ENCODE assay signal across 10 mouse cellular contexts in the genomic region with DNA sequence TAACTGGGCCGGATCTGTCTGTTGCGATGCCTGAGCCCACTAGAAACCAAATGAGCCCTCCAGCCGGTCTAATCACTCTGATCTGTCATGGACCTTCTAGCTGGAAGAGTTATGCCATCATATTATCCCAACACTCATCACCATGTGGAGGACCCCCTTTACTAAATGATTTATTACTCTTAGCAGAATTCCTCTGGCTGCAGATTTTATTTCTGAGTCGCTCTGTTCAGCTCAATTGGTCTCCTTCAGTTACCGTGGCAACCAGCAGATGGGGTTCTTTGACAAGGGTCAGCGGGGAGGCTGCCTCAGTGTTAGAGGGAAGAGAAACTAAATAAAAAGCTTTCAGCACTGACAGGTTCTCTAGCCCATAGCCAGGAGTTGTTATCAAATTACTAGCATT.
A peak's percentile ranks its signal among the peaks of the same experiment; 100 is the strongest.
DNase-seq lines count a peak whose midpoint lies in the region; ATAC-seq lines count a peak whose summit lies in the region.
"Had no signal": no experiment of that assay in that cellular context is flagged by ENCODE, and none has a peak within 500 bp of the region (broad histone marks: within the 10 kb centered on the region; RNA-seq: fewer than 3 reads in every experiment).

No protein-coding gene starts in this region.

- H3K9ac ChIP-seq in kidney, embryonic 16.5 days (replicated peaks; ENCODE audit: low read length), result no peak overlapping the region
- no peak overlapping the region for H3K9ac ChIP-seq in neural tube, embryonic 14.5 days (replicated peaks; ENCODE audit: low read depth, low read length)
- H3K9ac ChIP-seq: heart, embryonic 13.5 days had no signal

- intact Hi-C loops in left cerebral cortex, postnatal 36 days (cut with DNase I), result no loop called here

- no peaks in the 10 kb centered on the region for H3K36me3 ChIP-seq in kidney, embryonic 16.5 days (ENCODE audit: insufficient read depth, low read length)
- H3K36me3 ChIP-seq in neural tube, embryonic 14.5 days (ENCODE audit: control insufficient read depth, insufficient read depth, low read length), result no peaks in the 10 kb centered on the region
- H3K36me3 ChIP-seq: heart, embryonic 13.5 days had no signal

- peak; percentile 50 for ATAC-seq in kidney, embryonic 16.5 days (ENCODE audit: low FRiP score, low TSS enrichment)
- ATAC-seq in neural tube, embryonic 14.5 days (ENCODE audit: low read depth), result peak; percentile 63

- H3K9me3 ChIP-seq in kidney, embryonic 16.5 days (ENCODE audit: low read length), result no peaks in the 10 kb centered on the region
- no peaks in the 10 kb centered on the region for H3K9me3 ChIP-seq in neural tube, embryonic 14.5 days (ENCODE audit: control insufficient read depth, low read length)
- H3K9me3 ChIP-seq: heart, embryonic 13.5 days; megakaryocyte, embryonic 14.5 days had no signal

- DNase-seq in kidney, postnatal 14 days, result no peak
- DNase-seq in embryo, embryonic 11.5 days (ENCODE audit: low read depth, low spot score), result peak; percentile 61
- DNase-seq in layer of hippocampus, postnatal 10 days (ENCODE audit: low spot score in 2 of 2), result peak; percentile 62 to 70
- no peak for DNase-seq in thymus, postnatal 36 days
- DNase-seq in ovary, postnatal 36 days (ENCODE audit: low spot score), result no peak
- DNase-seq in left cerebral cortex, postnatal 36 days (ENCODE audit: low spot score in 2 of 2), result no peak

- no peaks in the 10 kb centered on the region for H3K27me3 ChIP-seq in kidney, embryonic 16.5 days (ENCODE audit: insufficient read depth, low read length)
- H3K27me3 ChIP-seq in neural tube, embryonic 14.5 days (ENCODE audit: control insufficient read depth, insufficient read depth, low read length), result no peaks in the 10 kb centered on the region
- H3K27me3 ChIP-seq: megakaryocyte, embryonic 14.5 days had no signal

- H3K4me2 ChIP-seq in kidney, embryonic 16.5 days (replicated peaks; ENCODE audit: low read depth, low read length), result no peak overlapping the region
- H3K4me2 ChIP-seq in neural tube, embryonic 14.5 days (ENCODE audit: low read depth, low read length), result no peak overlapping the region
- H3K4me2 ChIP-seq: heart, embryonic 13.5 days had no signal

- 17% methylated on average over 6 of the region's 6 CpGs for WGBS in kidney, embryonic 16.5 days
- 3% methylated on average over 6 of the region's 6 CpGs for WGBS in neural tube, embryonic 14.5 days

- no peak overlapping the region for H3K27ac ChIP-seq in kidney, embryonic 16.5 days (ENCODE audit: low read length)
- no peak overlapping the region for H3K27ac ChIP-seq in neural tube, embryonic 14.5 days (ENCODE audit: low read depth, low read length)
- H3K27ac ChIP-seq: heart, embryonic 13.5 days had no signal

- H3K4me1 ChIP-seq in kidney, embryonic 16.5 days (ENCODE audit: insufficient read depth, low read length), result peaks cover 24% of the 10 kb centered on the region
- peaks cover 35% of the 10 kb centered on the region for H3K4me1 ChIP-seq in neural tube, embryonic 14.5 days (ENCODE audit: control insufficient read depth, insufficient read depth, low read length)

- no peak overlapping the region for H3K4me3 ChIP-seq in kidney, embryonic 16.5 days (ENCODE audit: low read length)
- no peak overlapping the region for H3K4me3 ChIP-seq in neural tube, embryonic 14.5 days (ENCODE audit: low read depth, low read length)
- H3K4me3 ChIP-seq: heart, embryonic 13.5 days; megakaryocyte, embryonic 14.5 days had no signal

Comparison
In these comparisons a context has a peak if more than half of its experiments do, and no peak if none do; other contexts are left out.
1. DNase-seq: peak in embryo, embryonic 11.5 days (single experiment) and layer of hippocampus, postnatal 10 days (2 of 2); none in kidney, postnatal 14 days (single experiment), thymus, postnatal 36 days (0 of 2), ovary, postnatal 36 days (single experiment) and left cerebral cortex, postnatal 36 days (0 of 2).